ENCODE assay signal across 8 mouse cellular contexts in genomic region chr2:137977767-137978166, GRCm38 (mm10).
DNase-seq lines count a peak whose midpoint lies in the region; ATAC-seq lines count a peak whose summit lies in the region.

No protein-coding gene starts in this region.

- H3K27ac ChIP-seq in forebrain, embryonic 15.5 days (replicated peaks), result no peak overlapping the region
- H3K27ac ChIP-seq in midbrain, embryonic 14.5 days (replicated peaks; ENCODE audit: low read depth, low read length), result no peak overlapping the region

- peak; percentile 83 for ATAC-seq in forebrain, embryonic 15.5 days (replicated peaks)
- ATAC-seq in midbrain, embryonic 14.5 days (ENCODE audit: low FRiP score, low TSS enrichment), result peak; percentile 70; the same call in 1 of the 2 replicates

- intact Hi-C loops in heart, postnatal 14 days (cut with DNase I), result no loop called here

- no peak overlapping the region for H3K4me2 ChIP-seq in forebrain, embryonic 15.5 days (replicated peaks)
- H3K4me2 ChIP-seq in midbrain, embryonic 14.5 days (ENCODE audit: low read length), result no peak overlapping the region

- no peaks in the 10 kb centered on the region for H3K4me1 ChIP-seq in forebrain, embryonic 15.5 days
- peaks cover 5% of the 10 kb centered on the region; the same call in 1 of the 2 replicates for H3K4me1 ChIP-seq in midbrain, embryonic 14.5 days (ENCODE audit: control insufficient read depth, insufficient read depth, low read length)

- H3K9me3 ChIP-seq in forebrain, embryonic 15.5 days, result no peaks in the 10 kb centered on the region
- no peaks in the 10 kb centered on the region for H3K9me3 ChIP-seq in midbrain, embryonic 14.5 days (ENCODE audit: control insufficient read depth, low read length)

- no peaks in the 10 kb centered on the region for H3K36me3 ChIP-seq in forebrain, embryonic 15.5 days
- H3K36me3 ChIP-seq in midbrain, embryonic 14.5 days (ENCODE audit: control insufficient read depth, insufficient read depth, low read length), result no peaks in the 10 kb centered on the region

- WGBS in forebrain, embryonic 15.5 days, result 42% methylated on average over 4 of the region's 4 CpGs
- WGBS in midbrain, embryonic 14.5 days, result 34% methylated on average over 4 of the region's 4 CpGs

- no peak overlapping the region for H3K4me3 ChIP-seq in forebrain, embryonic 15.5 days
- H3K4me3 ChIP-seq in midbrain, embryonic 14.5 days (replicated peaks; ENCODE audit: low read depth, low read length), result no peak overlapping the region

- no peak overlapping the region for H3K9ac ChIP-seq in forebrain, embryonic 15.5 days (replicated peaks)
- H3K9ac ChIP-seq in midbrain, embryonic 14.5 days (replicated peaks; ENCODE audit: low read length), result no peak overlapping the region

- H3K27me3 ChIP-seq in forebrain, embryonic 15.5 days, result no peaks in the 10 kb centered on the region
- H3K27me3 ChIP-seq in midbrain, embryonic 14.5 days (ENCODE audit: control insufficient read depth, insufficient read depth, low read length), result no peaks in the 10 kb centered on the region

- DNase-seq in kidney, postnatal 14 days, result peak; percentile 0
- no peak for DNase-seq in kidney, postnatal 10 days
- DNase-seq in cerebellum, adult 11 months, result peak; percentile 8
- DNase-seq in midbrain, embryonic 14.5 days, result peak; percentile 72
- no peak for DNase-seq in urinary bladder, adult 2 months (ENCODE audit: low spot score)
- no peak for DNase-seq in heart, postnatal 14 days
- DNase-seq in adrenal gland, postnatal 10 days, result no peak

Comparison
In these comparisons a context has a peak if more than half of its experiments do, and no peak if none do; other contexts are left out.
1. DNase-seq: peak in kidney, postnatal 14 days (single experiment), cerebellum, adult 11 months (single experiment) and midbrain, embryonic 14.5 days (single experiment); none in kidney, postnatal 10 days (single experiment), urinary bladder, adult 2 months (single experiment), heart, postnatal 14 days (0 of 2) and adrenal gland, postnatal 10 days (single experiment).